Mouse (Mus musculus): ENCODE data around the gene Trappc1. TPM values are rescaled to one million over a fixed set of nuclear protein-coding genes. Genes with fewer than 3 reads are reported as not detected.

The Trappc1 gene
- total RNA-seq, 2 experiments from 2014 or later = 54.0 to 61.4 TPM

- peak in 1 of 2 experiments; percentile 26 for DNase-seq
Measured at GRCm38 (mm10) chr11:69366855-69367615, 43.3 kb downstream of the Trappc1 start.

GRCm38 (mm10) chr11:69367616-69368355, 44.0 kb downstream of the Trappc1 start:
- intact Hi-C loops (cut with DNase I) = loop anchor here (2.0 kb wide), 1 partner anchor 43 kb away; no protein-coding TSS in a partner anchor
- peak in 1 of 2 experiments; percentile 29 for DNase-seq

More at GRCm38 (mm10) chr11:69366855-69367615, 43.3 kb downstream of the Trappc1 start:
- intact Hi-C loops (cut with DNase I) = no loop called here

GRCm38 (mm10) chr11:69368356-69369214, 44.8 kb downstream of the Trappc1 start:
- intact Hi-C loops (cut with DNase I) = loop anchor here (2.0 kb wide), 1 partner anchor 44 kb away; no protein-coding TSS in a partner anchor
- peak; percentile 58 to 71 for DNase-seq

GRCm38 (mm10) chr11:69369215-69369989, 45.6 kb downstream of the Trappc1 start, which contains the start of gene Chd3:
Gene Chd3 (minus strand): TSS chr11:69369406.
- intact Hi-C loops (cut with DNase I) = loop anchor here (2.0 kb wide), 1 partner anchor 45 kb away; no protein-coding TSS in a partner anchor
- DNase-seq = no peak

- intact Hi-C loops (cut with DNase I) = loop anchor here (2.0 kb wide), 1 partner anchor 45 kb away; no protein-coding TSS in a partner anchor
- no peak for DNase-seq
Measured at GRCm38 (mm10) chr11:69369990-69370816, 46.4 kb downstream of the Trappc1 start.

- no peak for DNase-seq
- intact Hi-C loops (cut with DNase I) = no loop called here
Measured at GRCm38 (mm10) chr11:69370817-69371215, 47.0 kb downstream of the Trappc1 start.

GRCm38 (mm10) chr11:69371601-69372000, 47.8 kb downstream of the Trappc1 start:
- intact Hi-C loops (cut with DNase I) = no loop called here
- no peak for DNase-seq

- intact Hi-C loops (cut with DNase I) = no loop called here
- DNase-seq = no peak
Measured at GRCm38 (mm10) chr11:69372056-69372779, 48.4 kb downstream of the Trappc1 start.

GRCm38 (mm10) chr11:69372780-69373170, 49.0 kb downstream of the Trappc1 start:
- DNase-seq = no peak
- intact Hi-C loops (cut with DNase I) = no loop called here

- no peak for DNase-seq
- intact Hi-C loops (cut with DNase I) = no loop called here
Measured at GRCm38 (mm10) chr11:69373223-69373965, 49.6 kb downstream of the Trappc1 start.

Other genes with a start within 250 kb of the Trappc1 start
- gene Vamp2, start 235.5 kb upstream of the Trappc1 start, total RNA-seq (2021) = 10 to 100 TPM; 68.8 to 72.6 TPM
- 100 to 1,000 TPM; 100 to 103 TPM for gene Per1, start 228.8 kb upstream of the Trappc1 start, total RNA-seq (2021)
- gene Hes7, start 203.6 kb upstream of the Trappc1 start, total RNA-seq (2021) = under 1 TPM; 0.14 to 0.32 TPM
- under 1 TPM; 0.33 to 0.44 TPM for gene 9130213A22Rik, start 201.4 kb upstream of the Trappc1 start, total RNA-seq (2021)
- not detected for gene Aloxe3, start 198.1 kb upstream of the Trappc1 start, total RNA-seq (2021)
- gene Alox12b, start 167.0 kb upstream of the Trappc1 start, total RNA-seq (2021) = not detected
- gene Alox8, start 126.1 kb upstream of the Trappc1 start, total RNA-seq (2021) = 1 to 10 TPM in 1 of 2 experiments, under 1 TPM in 1; 0.88 to 1.7 TPM
- 1 to 10 TPM in 1 of 2 experiments, under 1 TPM in 1; 1.00 to 1.3 TPM for gene Gucy2e, start 86.9 kb upstream of the Trappc1 start, total RNA-seq (2021)
- 1 to 10 TPM; 3.4 to 6.1 TPM for gene Cntrob, start 205 bp upstream of the Trappc1 start, total RNA-seq (2021)
- under 1 TPM; 0.51 to 0.67 TPM for gene Kcnab3, start 2.3 kb downstream of the Trappc1 start, total RNA-seq (2021)
- under 1 TPM; 0.34 to 0.48 TPM for gene Rnf227, start 16.5 kb downstream of the Trappc1 start, total RNA-seq (2021)
- gene Chd3, start 45.4 kb downstream of the Trappc1 start, total RNA-seq (2021) = 10 to 100 TPM; 45.4 to 47.4 TPM
- gene Naa38, start 71.5 kb downstream of the Trappc1 start, total RNA-seq (2021) = 10 to 100 TPM; 85.4 to 91.7 TPM
- 10 to 100 TPM; 25.0 to 29.3 TPM for gene Cyb5d1, start 71.7 kb downstream of the Trappc1 start, total RNA-seq (2021)
- 10 to 100 TPM; 37.4 to 39.6 TPM for gene Tmem88, start 74.3 kb downstream of the Trappc1 start, total RNA-seq (2021)
- gene Kdm6b, start 89.7 kb downstream of the Trappc1 start, total RNA-seq (2021) = 10 to 100 TPM; 45.7 to 50.6 TPM
- under 1 TPM; 0.07 to 0.38 TPM for gene Dnah2, start 225.1 kb downstream of the Trappc1 start, total RNA-seq (2021)
- 10 to 100 TPM; 60.5 to 70.3 TPM for gene Efnb3, start 236.2 kb downstream of the Trappc1 start, total RNA-seq (2021)